28 mouse cellular contexts compared by ENCODE assay signal in genomic region chr12:81189636-81190035, GRCm38 (mm10).
A peak's percentile ranks its signal among the peaks of the same experiment; 100 is the strongest.
DNase-seq lines count a peak whose midpoint lies in the region; ATAC-seq and TF ChIP-seq lines count a peak whose summit lies in the region.
"Had no signal": no experiment of that assay in that cellular context is flagged by ENCODE, and none has a peak within 500 bp of the region (broad histone marks: within the 10 kb centered on the region; RNA-seq: fewer than 3 reads in every experiment).

No protein-coding gene starts in this region.

- H3K9me3 ChIP-seq in liver, embryonic 13.5 days (replicated peaks), result no peaks in the 10 kb centered on the region
- H3K9me3 ChIP-seq in liver, postnatal 0 days (ENCODE audit: low read length), result no peaks in the 10 kb centered on the region
- H3K9me3 ChIP-seq: embryonic facial prominence, embryonic 12.5 days; hindbrain, embryonic 12.5 days; intestine, embryonic 15.5 days; limb, embryonic 12.5 days; stomach, embryonic 15.5 days had no signal

- peak; percentile 88 for TF ChIP-seq EP300 in liver, postnatal 0 days (IDR thresholded peaks at IDR 0.05; ENCODE audit: low read depth)

- DNase-seq in adrenal gland, postnatal 14 days, result peak; percentile 31
- DNase-seq in adrenal gland, postnatal 4 days (ENCODE audit: low spot score in 2 of 2), result no peak
- DNase-seq in kidney, adult 9 months, result peak; percentile 53
- DNase-seq in kidney, postnatal 4 days, result no peak
- no peak for DNase-seq in liver, embryonic 13.5 days
- DNase-seq in liver, postnatal 0 days, result peak; percentile 27
- DNase-seq in thymus, postnatal 14 days, result no peak
- DNase-seq: cerebellum, adult 11-12 months; cerebellum, adult 9-11 months; embryo, embryonic 11 days; gastrocnemius, postnatal 14 days; heart, postnatal 36 days; kidney, postnatal 10 days; layer of hippocampus, adult 9-11 months; lung, embryonic 14.5 days; lung, postnatal 14 days; midbrain, embryonic 14.5 days; retina, postnatal 1 day; right cerebral cortex, postnatal 25 days had no signal

- 31% methylated on average over 1 of the region's 1 CpGs for WGBS in liver, embryonic 13.5 days (ENCODE audit: insufficient replicate concordance)
- 56% methylated on average over 1 of the region's 1 CpGs for WGBS in liver, postnatal 0 days (ENCODE audit: insufficient replicate concordance)

- TF ChIP-seq CTCF in liver, postnatal 0 days (IDR thresholded peaks at IDR 0.05; ENCODE audit: low read depth), result no peak

- ATAC-seq in liver, embryonic 13.5 days (ENCODE audit: low read depth), result peak; percentile 61
- ATAC-seq in liver, postnatal 0 days, result peak; percentile 89
- ATAC-seq: CD4-positive, CD25-positive, alpha-beta regulatory T cell, adult 4 months; forebrain, embryonic 14.5 days; hindbrain, postnatal 0 days; intestine, embryonic 15.5 days had no signal

- H3K36me3 ChIP-seq in liver, embryonic 13.5 days, result no peaks in the 10 kb centered on the region
- H3K36me3 ChIP-seq in liver, postnatal 0 days (replicated peaks; ENCODE audit: insufficient read depth, low read length), result peaks cover 4% of the 10 kb centered on the region; the same call in 1 of the 2 replicates
- H3K36me3 ChIP-seq: embryonic facial prominence, embryonic 12.5 days; hindbrain, embryonic 12.5 days; intestine, embryonic 15.5 days; limb, embryonic 12.5 days; stomach, embryonic 15.5 days had no signal

- peaks cover 3% of the 10 kb centered on the region; the same call in 1 of the 2 replicates for H3K4me1 ChIP-seq in liver, embryonic 13.5 days (replicated peaks)
- H3K4me1 ChIP-seq in liver, postnatal 0 days (ENCODE audit: insufficient read depth), result peaks cover 22% of the 10 kb centered on the region
- H3K4me1 ChIP-seq: embryonic facial prominence, embryonic 12.5 days; hindbrain, embryonic 12.5 days; intestine, embryonic 15.5 days; limb, embryonic 12.5 days; stomach, embryonic 15.5 days had no signal

- H3K27me3 ChIP-seq in liver, embryonic 13.5 days, result no peaks in the 10 kb centered on the region
- H3K27me3 ChIP-seq in liver, postnatal 0 days (ENCODE audit: insufficient read depth, low read length), result no peaks in the 10 kb centered on the region
- H3K27me3 ChIP-seq: embryonic facial prominence, embryonic 12.5 days; hindbrain, embryonic 12.5 days; intestine, embryonic 15.5 days; limb, embryonic 12.5 days; stomach, embryonic 15.5 days had no signal

- no peak overlapping the region for H3K4me2 ChIP-seq in liver, embryonic 13.5 days
- H3K4me2 ChIP-seq in liver, postnatal 0 days (ENCODE audit: low read depth, low read length), result no peak overlapping the region
- H3K4me2 ChIP-seq: embryonic facial prominence, embryonic 12.5 days; heart, embryonic 11.5 days; hindbrain, embryonic 12.5 days; intestine, embryonic 15.5 days; limb, embryonic 12.5 days; lung, embryonic 14.5 days; stomach, embryonic 15.5 days had no signal

- no peak overlapping the region for H3K4me3 ChIP-seq in liver, embryonic 13.5 days (replicated peaks)
- H3K4me3 ChIP-seq in liver, postnatal 0 days (ENCODE audit: low read depth, low read length), result no peak overlapping the region
- H3K4me3 ChIP-seq: embryonic facial prominence, embryonic 12.5 days; hindbrain, embryonic 12.5 days; intestine, embryonic 15.5 days; limb, embryonic 12.5 days; stomach, embryonic 15.5 days had no signal

- no peak overlapping the region for H3K9ac ChIP-seq in liver, embryonic 13.5 days
- no peak overlapping the region for H3K9ac ChIP-seq in liver, postnatal 0 days (replicated peaks)
- H3K9ac ChIP-seq: embryonic facial prominence, embryonic 12.5 days; hindbrain, embryonic 12.5 days; intestine, embryonic 15.5 days; limb, embryonic 12.5 days; lung, embryonic 14.5 days; stomach, embryonic 15.5 days had no signal

- peak overlapping the region; percentile 34; the same call in 1 of the 2 replicates for H3K27ac ChIP-seq in liver, embryonic 13.5 days
- H3K27ac ChIP-seq in liver, postnatal 0 days (ENCODE audit: low read depth), result peak overlapping the region; percentile 94
- H3K27ac ChIP-seq: embryonic facial prominence, embryonic 12.5 days; hindbrain, embryonic 12.5 days; hindbrain, postnatal 0 days; intestine, embryonic 15.5 days; limb, embryonic 12.5 days; stomach, embryonic 15.5 days had no signal

Comparison
In these comparisons a context has a peak if more than half of its experiments do, and no peak if none do; other contexts are left out.
1. DNase-seq: peak in adrenal gland, postnatal 14 days (single experiment), kidney, adult 9 months (single experiment) and liver, postnatal 0 days (single experiment); none in adrenal gland, postnatal 4 days (0 of 2), kidney, postnatal 4 days (0 of 2), liver, embryonic 13.5 days (single experiment) and thymus, postnatal 14 days (single experiment).